Mouse (Mus musculus) lung, adult 18-20 months (tissue): ENCODE measurements around the gene Rspo4.
A peak's percentile ranks its signal among the peaks of the same experiment; 100 is the strongest.

Source experiments
- DNase-seq, 2 experiments: peaks; one replicate each; pipeline ENCODE4 v3.0.0; 2022; ENCODE audit warnings: mixed read lengths in 2 of 2

Gene Rspo4

DNA sequence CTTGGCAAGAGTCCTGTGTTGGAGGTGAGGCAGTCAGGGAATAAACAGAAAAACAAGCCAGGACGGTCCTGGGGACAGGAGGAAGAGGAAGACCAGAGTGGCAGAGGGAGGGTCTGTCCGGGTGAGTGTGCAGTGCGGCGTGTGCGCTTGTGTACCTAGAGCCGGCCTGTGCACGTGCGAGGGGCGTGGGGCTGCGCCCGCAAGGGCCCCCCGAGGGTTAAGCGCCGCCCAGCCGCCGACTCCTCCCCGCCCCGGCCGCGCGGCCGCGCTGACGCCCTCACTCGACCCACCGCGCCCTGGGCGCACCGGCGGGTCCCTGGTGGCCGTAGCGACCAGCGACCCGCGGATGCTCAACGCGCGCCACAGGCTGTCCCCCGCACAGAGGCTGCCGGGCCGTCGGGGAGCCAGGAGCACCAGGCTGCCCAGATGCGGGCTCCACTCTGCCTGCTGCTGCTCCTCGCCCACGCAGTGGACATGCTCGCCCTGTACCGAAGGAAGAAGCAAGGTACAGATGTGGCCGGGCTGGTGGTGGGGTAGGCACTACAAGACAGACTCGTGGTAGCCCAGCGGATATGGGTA is at the start of gene Rspo4:
Gene Rspo4 (plus strand): TSS at position 280 of the 579 bp plus-strand sequence.
- DNase-seq, result no peak

DNA sequence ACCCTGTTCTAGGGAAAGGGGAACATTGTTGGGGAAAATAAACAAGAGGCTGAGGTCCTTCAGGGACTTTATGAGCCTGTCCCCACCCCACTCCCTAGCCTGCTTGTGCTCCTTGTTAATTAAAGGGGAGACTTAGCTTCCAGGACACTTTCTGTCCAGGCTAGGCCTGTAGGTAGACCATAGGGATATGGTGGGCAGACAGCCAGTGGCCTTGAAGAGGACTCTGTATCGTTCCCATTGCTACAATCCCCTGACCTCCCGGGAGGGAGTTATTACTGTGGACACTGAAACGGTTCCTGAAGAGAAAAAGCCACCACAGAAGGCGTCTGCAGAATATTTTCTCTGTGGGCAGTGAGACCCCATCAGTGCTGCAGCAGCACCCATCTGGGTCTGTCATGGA is 27.1 kb upstream of the Rspo4 start:
- DNase-seq, result no peak

DNA sequence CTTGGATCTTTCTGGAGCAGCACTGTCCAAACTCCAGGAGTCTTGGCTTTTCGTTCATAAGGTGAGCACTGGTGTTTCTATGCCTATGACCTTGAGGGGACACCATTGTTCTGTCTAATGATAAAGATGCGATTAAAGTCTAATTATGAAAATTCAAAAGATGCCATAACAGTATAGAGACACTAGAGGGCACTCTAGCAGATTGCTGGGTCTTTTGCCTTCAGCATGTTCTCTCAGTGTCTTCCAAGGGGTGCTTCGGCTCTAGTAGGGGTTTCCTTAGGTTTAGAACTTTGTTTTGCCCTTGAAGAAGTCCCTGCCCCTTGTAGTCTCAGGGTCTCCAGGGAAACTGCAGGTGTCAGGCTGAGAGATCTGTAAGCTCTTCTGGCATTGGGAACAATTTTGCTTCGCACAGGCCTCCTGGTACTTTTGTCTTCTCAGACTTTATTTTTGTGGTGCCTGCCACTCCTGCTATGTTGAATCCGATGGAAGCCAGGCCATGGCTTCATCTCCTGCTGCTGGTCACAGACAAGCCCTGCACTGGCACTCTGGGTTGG is 19.6 kb downstream of the Rspo4 start:
- no peak for DNase-seq

DNA sequence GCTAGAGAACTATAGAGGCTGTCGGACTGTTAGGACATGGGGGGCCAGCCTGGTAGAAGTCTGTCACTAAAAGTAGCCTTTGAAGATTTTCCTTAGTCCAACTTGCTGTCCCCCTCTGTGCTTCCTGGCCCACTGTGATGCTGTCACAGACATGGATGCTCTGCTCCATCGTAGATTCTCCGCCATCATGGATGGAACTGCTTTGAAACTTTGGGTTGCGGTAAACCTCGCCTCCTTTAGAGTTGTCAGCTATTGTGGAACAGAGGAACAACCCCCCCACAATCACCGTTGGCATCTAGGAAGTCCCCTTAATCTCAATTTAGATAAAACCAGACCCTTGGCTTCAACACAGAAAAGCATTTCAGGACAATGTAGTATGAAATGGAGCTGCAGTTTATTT is 22.2 kb downstream of the Rspo4 start:
- no peak for DNase-seq

DNA sequence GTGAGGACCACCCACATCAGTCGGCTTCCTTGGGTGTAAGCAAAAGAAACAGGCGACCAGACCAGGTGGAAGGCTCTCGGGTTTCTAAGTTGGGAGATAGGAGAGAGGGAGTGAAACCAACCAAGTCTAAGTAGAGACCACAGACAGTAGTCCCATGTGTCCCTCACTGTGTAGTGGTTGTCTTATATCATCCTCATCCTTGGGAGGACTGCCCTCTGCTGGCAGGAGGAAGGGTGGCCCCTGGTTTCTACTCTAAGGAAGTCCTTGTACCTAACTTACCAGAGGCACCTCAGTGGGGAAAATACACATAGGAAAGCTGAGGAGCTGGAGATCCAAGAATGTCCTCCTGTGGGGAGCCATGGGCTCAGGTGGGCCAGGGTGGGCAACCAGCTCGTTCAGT is 23.8 kb downstream of the Rspo4 start:
- peak; percentile 12 to 31 for DNase-seq

DNA sequence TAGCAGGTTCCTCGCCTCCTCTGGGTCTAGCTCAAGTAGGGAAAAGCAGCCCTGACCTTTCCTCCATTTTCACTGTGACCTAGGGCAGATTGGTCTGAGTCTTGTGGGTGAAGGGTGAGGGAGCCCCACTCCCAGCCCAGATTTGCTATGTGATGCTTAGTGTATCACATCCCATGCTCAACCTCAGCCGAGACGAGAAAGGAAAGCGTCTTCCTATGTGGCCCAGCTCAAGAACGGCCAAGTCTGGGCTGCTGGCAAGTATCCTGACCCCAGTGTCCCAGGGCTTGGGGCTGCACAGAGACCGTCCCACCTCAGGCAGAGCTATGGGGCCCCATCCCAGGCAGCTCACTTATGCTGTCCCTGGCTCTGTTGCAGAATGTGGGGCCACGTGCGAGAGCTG is 25.5 kb downstream of the Rspo4 start:
- DNase-seq, result no peak

DNA sequence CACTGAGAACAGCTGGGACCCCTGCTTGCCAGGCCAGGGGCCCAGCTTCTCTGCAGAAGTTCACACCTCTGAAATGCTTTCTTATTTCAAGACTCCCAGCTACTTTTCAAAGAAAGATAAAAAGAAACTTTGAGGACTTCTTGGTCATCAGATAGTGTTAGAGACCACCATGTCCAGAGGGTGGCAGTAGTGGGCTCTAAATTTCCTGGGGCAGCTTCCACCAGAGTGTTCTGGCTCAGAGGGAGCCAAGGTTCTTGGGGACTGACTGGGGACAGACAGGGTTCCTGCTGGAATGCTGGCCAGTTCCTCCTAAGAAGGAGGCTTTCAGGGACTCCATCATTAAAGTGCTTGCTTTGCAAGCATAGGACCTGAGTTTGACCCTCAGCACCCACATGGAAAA is 31.8 kb downstream of the Rspo4 start:
- no peak for DNase-seq

DNA sequence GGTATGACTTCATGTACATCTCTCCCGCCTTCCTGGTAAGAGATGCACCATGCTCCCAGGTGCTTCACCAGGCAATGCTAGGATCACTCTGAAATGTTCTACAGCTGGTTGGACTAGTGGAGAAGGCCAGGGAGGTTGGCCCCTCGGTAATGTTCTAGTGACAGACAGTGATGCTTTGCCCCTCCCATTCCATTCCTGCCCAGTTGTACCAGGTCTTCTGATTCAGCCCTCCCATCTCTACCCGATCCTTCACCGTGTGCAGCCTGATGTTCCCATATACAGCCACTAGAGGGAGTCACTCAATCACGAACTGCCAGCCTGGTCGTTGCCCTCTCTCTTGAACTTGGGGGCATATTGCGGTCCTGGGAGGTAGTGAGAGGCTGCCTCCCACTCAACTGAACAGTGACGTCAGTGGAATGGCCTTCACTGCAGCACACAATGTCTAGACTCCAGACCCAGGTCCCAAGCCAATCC is 33.3 kb downstream of the Rspo4 start:
- DNase-seq, result peak; percentile 20 to 32

DNA sequence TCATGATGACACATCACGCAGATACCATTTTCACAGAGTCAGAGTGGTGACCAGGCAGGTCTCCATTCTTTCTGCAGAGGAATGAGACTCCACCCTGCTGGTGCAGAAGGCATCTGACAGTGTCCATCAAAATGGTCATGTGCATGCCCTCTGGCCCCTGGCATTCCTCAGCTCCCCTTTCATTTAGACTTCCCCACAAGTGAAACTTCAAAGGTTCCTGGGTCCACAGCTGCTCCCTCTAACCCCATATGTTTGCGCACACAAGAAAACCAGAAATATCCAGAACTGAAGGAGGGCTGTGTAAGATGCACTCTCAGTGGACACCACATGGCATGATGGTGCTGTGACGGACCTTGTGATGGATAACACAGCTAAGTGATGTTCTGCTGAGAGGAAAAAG is 35.9 kb downstream of the Rspo4 start:
- no peak for DNase-seq

DNA sequence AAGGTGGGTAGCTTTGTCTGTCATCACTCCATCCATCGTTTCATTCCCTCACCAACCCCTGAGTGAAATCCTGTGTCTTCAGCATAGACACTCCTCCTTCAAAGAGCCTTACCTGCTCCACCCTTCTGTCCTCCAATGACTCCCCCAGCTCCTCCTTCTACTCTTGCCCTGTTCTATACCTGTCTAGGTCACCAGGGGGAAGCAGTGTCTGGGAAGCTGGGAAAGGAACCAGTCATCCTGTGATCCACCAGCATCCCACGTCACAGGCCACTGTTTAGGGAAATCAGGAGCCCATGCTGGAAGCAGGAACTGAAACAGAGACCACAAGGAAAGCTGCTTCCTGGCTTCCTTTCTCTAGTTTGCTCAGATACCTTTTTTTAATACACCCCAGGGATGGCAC is 37.0 kb downstream of the Rspo4 start:
- no peak for DNase-seq

DNA sequence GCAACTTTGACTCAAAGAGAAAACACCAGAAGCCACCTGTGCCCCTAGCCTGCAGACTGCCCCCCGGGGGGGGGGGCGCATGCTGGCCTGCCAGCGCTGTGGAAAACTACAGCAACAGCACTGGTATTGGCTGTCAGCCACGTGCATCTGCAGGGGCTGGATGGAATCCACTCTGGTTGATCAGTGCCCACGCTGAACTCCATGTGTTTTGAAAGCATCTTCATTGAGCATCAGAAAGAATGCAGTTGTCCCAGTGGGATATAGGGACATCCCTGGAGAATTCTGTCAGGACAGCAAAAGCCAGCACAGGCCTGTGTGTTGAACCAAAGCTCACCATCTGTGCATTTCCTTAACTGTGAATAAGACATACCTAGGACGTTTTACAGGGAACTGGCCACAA is 48.3 kb downstream of the Rspo4 start:
- no peak for DNase-seq

DNA sequence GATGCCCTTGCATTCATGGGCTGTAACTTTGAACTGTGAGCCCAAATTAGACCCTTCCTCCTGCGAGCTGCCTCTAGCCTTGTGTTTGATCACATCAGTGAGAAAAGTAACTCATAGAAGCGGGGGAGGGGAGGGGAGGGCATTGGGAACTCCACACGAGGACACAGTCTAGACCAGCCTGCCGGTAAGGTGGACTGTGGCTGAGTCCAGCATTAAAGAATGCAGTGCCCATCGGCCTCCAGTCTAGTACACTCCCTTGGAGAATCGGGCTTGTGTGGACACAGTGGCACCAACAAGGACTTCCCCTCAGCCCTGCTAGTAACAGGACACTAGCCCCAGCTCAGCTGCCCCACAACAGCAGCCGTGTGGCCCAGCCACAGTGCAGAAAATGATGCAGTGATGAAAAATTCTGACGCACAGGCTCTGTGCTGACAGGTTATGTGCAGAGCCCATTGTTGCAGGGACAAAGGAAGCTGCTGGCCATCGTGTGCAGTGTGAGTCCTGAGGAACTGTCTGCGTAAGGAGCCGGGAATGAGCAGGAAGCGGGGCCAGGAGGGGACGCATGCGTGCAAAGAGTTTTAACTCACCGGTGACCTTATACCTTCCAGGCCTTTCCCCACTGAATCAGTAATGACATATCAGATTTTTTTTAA is 50.5 kb downstream of the Rspo4 start:
- DNase-seq, result no peak

DNA sequence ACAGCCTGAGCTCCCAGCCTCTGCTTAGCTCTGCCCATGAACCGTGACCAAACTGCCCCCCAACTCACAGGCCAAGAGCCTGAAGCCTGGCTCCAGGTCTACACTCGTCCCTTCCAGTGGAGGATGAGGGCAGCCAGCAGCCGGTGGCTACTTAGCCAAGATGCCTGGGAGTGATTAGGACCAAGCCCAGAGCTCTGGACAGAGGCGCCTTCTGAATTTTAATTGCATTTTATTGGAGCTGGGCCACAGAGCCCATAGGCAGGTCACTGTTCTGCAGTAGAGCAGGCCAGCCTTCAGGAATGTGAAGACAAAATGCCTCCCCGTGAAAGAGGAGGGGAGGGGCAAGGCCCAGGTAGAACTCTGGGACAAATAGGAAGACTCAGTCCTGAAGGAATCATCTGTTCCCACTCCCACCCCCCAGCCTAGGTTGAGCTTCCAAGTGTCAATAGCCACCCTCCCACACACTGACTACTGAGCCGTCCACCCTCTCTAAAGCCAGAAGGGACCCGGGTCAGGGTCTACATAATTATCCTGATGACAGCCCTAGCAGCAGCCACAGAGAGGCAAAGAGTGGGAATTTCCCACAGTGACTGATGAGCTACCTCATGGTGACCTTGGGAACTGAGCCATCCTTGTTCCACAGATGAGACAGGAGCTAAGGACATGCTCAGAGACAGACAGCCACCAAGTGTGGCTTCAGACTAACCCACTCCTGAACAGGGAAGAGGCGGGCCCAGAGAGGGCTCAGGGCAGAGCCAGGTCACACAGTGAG is 51.7 kb downstream of the Rspo4 start:
- DNase-seq, result no peak

DNA sequence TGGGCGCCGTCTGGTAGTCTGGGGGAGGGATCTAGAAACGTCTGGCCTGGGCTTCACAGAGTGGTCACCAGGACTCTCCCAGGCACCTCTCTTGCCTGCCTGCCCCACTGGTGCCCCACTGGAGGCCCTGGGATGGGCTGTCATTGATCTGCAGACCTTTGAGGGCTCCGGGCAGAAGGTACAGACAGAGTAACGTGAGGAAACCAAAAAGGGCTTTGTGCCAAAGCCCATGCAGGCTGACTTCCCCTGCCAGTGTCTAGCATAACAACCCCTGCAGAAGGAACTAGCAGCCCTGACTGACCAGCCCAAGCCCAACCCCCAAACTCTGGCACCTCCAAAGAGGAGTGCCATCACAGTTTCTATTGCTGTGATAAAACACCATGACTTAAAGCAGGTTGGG is 53.2 kb downstream of the Rspo4 start:
- DNase-seq, result no peak

DNA sequence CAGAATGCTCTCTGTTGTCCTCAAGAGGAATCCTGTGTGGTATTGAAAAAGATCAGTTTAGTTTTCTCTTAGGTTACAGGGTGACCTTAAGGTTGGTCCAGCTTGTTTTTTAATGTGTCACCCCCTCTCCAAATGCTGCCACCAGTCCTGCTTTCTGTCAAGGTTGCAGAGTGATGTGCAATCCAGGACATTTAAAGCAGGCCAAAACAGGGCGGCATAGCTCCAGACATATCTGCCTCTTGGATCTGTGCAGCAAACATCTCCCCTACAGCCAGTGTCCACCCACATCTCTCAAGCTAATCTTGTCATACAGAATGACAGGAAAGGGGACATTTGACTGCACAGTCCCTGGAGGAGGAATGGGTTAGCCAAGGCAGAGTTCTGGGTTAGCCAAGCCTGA is 55.4 kb downstream of the Rspo4 start:
- DNase-seq, result no peak

DNA sequence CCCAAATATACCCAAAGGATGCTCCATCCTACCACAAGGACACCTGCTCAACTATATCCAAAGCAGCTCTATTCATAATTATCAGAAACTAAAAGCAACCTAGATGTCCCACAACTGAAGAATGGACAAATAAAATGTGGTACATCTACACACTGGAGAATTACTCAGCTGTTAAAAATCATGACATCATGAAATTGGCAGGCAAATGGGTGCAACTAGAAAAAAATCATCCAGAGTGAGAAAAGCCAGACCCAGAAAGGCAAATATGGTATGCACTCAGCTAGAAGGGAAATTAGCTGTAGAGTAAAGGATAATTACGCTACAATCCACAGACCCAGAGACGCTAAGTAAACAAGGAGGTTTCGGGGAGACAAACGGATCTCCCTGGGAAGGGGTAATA is 58.1 kb downstream of the Rspo4 start:
- DNase-seq, result no peak

DNA sequence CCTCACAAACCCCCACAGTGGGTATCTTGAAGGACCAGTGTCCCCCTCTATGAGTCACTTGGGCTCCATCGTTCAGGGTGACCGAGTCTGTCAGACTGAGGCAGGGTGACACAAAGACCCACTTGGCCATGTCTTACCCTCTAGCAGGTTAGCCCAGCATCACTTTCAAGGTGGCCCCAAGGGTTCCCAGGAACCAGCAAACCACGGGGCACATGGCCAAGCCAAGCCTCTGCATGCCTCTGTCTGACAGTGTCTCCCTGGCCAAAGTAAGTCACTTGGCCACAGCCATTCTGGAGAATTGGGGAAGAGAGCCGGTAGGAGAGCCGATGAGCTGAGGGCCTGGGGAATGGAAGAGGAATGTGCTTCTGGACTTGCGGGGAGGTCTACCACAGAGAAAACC is 60.5 kb downstream of the Rspo4 start:
- no peak for DNase-seq

DNA sequence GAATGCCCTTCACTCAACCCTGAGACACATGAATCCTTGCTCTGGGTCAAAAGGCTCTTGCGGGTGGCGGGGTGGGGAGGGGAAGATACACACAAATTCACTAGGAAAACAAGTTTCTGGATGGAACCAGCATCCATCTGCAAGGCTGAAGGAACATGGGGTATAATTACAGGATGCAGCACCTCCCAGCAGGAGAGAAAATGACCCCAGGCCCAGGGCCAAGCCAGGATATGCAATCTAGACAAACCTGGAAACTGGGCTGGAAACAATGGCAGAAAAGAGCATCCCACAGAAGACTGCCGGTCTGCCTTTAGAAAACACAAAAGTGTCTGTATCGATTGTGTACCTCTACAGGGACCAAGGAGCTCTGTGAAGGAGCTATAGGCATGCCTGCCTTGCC is 61.2 kb downstream of the Rspo4 start:
- no peak for DNase-seq

DNA sequence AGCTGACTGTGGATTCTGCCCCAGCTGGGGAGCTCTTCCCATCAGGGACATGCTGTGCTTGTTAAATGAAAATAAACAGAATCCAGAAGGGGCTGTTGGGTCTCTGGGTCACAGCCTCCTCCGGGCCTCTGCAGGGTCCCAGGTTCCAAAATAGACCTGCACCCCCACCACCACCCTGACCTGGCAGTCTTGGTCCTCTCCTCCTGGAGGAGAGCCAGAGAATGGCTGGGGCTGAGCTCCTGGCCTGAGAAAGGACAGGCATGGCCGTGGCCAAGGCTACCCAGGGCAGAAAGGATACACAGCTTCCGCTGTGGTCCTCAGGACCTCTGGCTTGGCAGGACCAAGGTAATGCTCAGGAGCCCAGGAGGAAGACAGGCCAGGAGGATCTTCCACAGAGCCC is 61.9 kb downstream of the Rspo4 start:
- DNase-seq, result no peak

DNA sequence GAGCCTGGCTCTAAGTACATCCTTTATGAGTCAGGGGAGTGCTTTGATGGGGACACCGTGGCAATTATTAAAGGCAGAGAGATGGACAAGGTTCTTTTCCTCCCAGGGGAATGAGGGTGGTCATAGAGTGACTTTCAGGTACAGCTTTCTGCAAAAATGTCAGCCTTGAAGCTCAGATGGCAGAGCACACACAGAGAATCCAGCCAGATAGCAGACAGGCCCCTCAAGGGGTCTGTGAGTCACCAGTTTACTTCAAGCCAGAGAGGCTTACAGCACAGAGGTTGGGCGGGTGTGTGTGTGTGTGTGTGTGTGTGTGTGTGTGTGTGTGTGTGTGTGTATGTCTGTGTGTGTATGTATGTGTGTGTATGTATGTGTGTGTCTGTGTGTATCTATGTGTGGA is 64.3 kb downstream of the Rspo4 start:
- no peak for DNase-seq

DNA sequence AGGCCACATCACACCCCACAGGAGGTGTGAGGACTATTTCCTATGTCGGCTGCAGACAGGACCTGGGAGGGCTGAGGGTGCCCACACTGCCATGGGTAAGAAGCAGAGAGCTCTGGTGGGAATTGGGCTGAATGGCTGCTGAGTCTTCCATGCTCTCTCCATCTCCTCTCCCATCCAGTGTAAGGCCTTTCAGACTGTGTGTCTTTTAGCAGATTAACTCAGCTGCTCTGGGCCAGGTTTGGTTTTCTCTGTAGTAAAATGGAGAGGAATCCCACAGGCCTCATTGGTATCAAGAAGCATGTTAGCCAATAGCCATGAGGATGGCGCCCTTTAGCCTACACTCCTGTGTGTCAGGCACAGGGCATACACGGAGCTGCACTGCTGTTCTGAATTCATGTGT is 66.7 kb downstream of the Rspo4 start:
- no peak for DNase-seq

DNA sequence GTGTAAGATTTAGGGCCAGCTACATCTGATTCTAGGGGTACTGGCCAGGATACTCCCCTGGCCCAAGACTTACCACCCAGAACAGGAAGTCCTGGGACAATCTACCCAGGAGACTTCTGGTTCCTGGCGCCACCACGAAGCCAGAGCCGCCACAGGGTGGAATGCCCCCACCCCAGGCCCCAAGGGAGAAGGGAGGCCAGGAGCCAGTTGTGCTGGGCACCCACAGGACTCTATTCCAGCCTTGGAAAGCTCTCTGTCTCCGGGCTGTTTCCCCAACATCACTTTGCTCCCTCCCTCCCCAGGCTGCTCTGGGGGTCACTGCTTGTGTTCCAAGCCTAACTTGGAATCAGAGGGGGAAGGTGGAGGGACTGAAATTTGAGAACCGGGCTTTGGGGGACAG is 67.8 kb downstream of the Rspo4 start:
- DNase-seq, result no peak

DNA sequence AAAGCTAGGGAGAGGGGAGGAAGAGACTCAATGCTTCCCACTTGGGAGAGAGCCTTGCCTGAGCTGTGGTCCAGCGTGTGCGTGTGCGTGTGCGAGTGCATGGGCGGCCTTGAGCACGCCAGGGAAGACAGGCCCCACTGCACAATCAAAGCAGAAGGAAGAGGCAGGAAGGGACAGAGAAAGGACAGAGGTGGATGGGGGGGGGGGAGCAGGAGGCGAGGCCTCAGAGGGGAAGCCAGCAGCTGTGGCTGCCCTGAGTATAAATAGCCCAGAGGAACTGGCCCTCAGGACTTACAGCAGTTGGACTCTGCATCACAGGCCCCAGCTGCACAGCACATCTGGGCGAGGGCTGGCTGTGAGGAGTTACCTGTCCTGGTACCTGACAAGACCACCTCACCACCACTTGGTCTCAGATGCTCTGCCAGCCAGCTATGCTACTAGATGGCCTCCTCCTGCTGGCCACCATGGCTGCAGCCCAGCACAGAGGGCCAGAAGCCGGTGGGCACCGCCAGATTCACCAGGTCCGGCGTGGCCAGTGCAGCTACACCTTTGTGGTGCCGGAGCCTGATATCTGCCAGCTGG is 68.3 kb downstream of the Rspo4 start, which contains the start of gene Angpt4:
Gene Angpt4 (plus strand): TSS at position 292 of the 582 bp plus-strand sequence.
- no peak for DNase-seq

DNA sequence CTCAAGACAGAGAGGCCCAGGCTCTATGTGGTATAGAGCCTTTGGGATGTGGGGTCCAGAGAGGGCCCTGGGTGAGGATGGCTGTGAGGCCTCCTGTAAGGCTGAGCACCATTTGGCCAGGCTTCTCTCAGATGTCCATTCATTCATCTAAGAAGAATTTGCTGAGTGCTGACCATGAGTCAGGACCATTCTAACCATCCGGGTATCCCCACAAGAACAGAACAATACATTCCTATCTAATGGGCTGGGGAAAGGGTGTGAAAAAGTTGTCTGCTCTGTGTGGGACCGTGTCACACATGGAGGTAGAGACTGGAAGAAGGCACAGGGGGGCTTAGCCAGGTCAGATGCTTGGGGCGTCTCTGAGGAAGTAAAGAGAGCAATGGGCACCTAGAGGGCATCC is 69.0 kb downstream of the Rspo4 start:
- no peak for DNase-seq
